Mouse (Mus musculus) embryo, embryonic 11 days (tissue): ENCODE measurements at regions not wholly inside any gene's neighbourhood (a gene's known extent, or its start where the extent isn't known, plus 50 kb on each side); places are given as distances from the start of the nearest gene placed in this dataset.

Experiments
- DNase-seq: peaks from one replicate; pipeline ENCODE4 v3.0.0-alpha.2; 2015

GRCm38 (mm10) chr12:94469850-94470249 is 1222.2 kb upstream of the Flrt2 start:
- DNase-seq = no peak

DNA sequence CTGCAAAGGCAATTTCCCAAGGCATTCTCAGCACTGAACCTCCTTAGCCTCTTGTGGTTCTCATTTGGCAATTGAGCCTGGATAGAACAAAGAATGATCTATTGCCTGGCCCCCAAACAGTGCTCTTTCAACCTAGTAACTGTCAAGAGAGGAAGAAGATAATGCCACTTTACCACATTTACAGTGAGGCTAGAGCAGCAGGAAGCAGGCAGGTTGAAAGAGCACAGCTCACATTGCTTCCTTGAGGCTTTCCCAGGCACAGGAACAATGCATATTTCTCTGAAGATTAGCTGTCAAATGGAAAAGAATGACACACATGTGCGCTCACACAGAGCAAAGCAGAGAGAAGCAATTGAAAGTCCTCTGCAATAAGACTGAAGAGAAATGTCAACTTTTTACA is 1221.0 kb upstream of the Flrt2 start:
- peak; percentile 16 for DNase-seq

DNA sequence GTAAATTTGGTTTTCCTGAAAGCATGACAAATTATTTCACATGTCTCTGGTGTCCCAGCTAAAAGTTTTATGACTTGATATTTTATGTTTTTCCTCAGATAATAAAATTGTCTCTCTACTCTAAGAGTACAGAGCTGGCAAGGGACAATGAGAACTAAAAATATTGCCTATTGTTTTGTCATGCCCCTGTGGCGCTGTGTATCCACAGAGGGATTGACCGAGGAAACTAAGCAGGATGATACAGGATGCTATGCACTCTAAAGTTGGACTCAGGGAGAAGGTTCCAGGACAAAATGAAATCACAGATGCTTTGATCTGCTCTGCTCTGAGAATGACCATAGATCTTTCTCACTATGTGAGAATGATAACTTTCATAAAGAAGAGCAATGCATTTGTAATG is 1203.3 kb upstream of the Flrt2 start:
- no peak for DNase-seq

- DNase-seq = no peak
These were observed 1183.9 kb upstream of the Flrt2 start for GRCm38 (mm10) chr12:94508099-94508498.

GRCm38 (mm10) chr12:94509855-94510254 is 1182.2 kb upstream of the Flrt2 start:
- peak; percentile 21 for DNase-seq

- no peak for DNase-seq
These were observed 1147.3 kb upstream of the Flrt2 start for GRCm38 (mm10) chr12:94544706-94545105.

GRCm38 (mm10) chr12:94560374-94561194 is 1131.4 kb upstream of the Flrt2 start:
- DNase-seq = peak; percentile 4

- no peak for DNase-seq
These were observed 1117.0 kb upstream of the Flrt2 start for GRCm38 (mm10) chr12:94574981-94575380.

- no peak for DNase-seq
These were observed 1111.7 kb upstream of the Flrt2 start for GRCm38 (mm10) chr12:94580345-94580744.

DNA sequence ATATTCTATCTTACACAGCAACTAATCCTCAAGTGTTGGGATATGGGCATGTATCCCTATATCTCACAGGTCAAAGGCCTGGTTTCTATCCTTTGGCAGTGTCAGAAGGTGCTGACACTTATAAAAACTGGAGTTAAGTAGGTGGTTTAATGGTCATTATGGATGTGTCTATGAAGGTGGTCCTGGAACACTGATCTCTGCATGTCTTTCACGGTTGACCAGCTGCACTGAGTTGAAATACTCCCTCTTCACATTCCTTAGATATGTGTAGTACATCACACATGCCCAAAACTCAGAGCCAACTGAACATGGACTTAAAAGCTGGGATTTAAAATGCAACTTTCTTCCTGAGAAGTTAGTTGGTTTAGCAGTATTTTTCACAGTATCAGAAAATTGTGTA is 1107.7 kb upstream of the Flrt2 start:
- no peak for DNase-seq

DNA sequence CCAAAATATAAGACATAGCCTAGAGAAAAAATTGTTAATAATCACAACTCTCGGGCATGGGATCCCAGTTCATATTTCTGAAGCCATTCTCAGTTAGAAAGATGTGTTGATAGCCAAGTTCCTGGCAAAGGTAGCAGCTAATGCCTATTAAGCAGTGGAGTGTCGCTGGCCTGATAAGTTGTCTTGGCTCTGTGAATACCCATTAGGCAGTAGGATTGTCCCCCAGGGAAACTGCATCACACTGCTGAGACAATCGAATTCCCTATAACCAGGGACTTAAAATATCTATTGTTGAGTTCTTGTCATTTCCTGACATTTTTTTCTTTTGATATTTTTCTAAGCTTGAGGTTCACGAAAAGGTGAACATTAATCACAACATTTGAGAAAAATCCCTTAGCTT is 1105.0 kb upstream of the Flrt2 start:
- peak; percentile 7 for DNase-seq

DNA sequence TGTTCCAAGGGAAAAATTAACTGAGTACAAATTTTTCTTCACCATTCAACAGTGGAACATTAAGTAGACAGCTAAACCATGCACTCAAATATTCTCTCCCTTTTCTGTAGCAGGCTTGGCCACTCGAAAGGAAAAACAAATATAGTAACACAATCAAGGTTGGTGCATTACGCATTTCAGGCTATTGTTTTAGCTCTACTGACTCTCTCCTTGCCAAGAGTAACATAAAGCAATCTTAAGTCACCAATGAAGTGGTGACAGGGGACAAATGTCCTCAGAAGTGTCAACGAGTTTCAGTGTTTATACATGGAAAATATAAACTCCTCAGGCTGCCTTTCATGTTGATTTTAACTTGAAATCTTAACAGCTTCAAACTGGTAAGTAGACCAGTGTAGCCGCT is 1103.4 kb upstream of the Flrt2 start:
- DNase-seq = no peak

GRCm38 (mm10) chr12:94589033-94589432 is 1103.0 kb upstream of the Flrt2 start:
- peak; percentile 25 for DNase-seq

DNA sequence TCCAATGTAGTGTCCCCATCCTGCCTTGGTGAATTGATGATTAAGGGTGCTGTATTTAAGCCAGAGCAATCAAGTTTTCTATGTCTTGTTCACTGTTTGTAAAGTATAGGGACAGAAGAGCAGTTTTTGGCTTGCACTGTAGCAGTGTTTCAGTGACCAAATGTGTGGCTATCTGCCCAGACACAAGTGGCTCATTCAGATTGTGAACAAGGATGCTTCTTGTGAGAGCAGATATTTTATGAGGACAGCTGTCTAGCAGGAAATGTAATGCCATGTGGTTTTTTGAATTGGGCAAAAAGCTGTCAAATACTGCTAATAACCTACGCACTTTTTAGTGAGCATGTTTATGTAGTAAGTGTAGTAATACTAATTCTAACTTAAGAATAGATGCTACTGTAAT is 1086.5 kb upstream of the Flrt2 start:
- no peak for DNase-seq

- DNase-seq = no peak
These were observed 1055.5 kb upstream of the Flrt2 start for GRCm38 (mm10) chr12:94636555-94636954.

DNA sequence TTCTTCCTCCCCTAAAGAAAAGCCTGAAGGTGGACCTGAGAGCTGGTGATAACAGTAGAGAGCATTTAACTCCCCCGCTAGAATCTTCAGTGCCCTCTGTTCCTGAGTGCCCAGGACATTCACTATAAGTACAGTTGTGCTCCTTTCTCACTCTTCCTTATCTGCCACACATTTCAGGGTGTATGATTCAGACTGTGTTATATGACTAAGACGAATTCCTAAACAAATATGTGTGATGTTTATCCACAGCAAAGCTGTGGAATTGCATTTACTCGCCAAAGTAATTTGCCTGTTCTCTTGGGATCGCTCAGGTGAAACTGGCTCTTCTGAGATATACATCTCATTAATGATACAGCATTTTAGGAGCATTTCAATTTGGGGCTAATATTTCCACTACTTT is 1051.9 kb upstream of the Flrt2 start:
- DNase-seq = no peak

GRCm38 (mm10) chr12:94645302-94645701 is 1046.7 kb upstream of the Flrt2 start:
- no peak for DNase-seq

- DNase-seq = no peak
These were observed 1022.0 kb upstream of the Flrt2 start for GRCm38 (mm10) chr12:94670035-94670434.

DNA sequence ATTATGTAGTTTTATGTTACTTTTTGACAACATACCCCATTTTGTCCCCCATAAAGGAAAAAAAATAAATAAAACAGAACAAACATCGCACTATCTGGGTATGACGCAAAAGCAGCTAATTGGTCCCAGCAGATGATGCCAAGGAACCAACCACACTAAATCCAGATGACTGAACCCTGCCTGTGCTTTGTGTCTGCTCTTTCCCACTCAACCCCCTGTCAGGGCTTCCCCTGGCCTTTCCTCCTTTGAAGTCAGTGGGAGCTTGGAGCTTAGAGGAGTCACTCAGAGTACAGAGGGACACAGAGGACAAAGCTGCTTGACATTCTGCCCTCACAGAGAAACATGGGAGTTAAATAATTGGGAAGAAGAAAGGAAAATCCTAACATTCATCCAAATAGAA is 1017.1 kb upstream of the Flrt2 start:
- peak; percentile 56 for DNase-seq

GRCm38 (mm10) chr12:94691341-94692029 is 1000.5 kb upstream of the Flrt2 start:
- no peak for DNase-seq

GRCm38 (mm10) chr12:94731391-94731790 is 960.6 kb upstream of the Flrt2 start:
- DNase-seq = no peak

- DNase-seq = no peak
These were observed 958.8 kb upstream of the Flrt2 start for GRCm38 (mm10) chr12:94733179-94733578.

DNA sequence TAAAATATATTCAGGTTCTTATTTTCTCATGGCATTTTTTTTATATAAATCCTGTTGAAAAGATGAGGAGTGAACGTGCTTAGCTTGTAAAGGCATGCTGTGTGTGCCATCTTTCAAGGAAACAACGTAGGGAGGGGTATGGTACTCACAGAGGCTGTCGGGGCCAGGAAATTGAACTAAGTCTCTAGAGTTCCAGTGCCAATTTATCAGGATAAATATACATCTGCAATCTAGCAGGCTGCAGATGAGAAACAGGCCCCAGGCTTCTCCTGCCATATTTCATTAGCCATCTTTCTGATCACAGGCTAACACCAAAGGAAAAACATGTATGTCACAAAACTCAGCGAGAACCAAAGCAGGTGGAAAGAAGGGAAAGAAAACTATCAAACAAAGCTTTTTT is 954.8 kb upstream of the Flrt2 start:
- DNase-seq = peak; percentile 49

DNA sequence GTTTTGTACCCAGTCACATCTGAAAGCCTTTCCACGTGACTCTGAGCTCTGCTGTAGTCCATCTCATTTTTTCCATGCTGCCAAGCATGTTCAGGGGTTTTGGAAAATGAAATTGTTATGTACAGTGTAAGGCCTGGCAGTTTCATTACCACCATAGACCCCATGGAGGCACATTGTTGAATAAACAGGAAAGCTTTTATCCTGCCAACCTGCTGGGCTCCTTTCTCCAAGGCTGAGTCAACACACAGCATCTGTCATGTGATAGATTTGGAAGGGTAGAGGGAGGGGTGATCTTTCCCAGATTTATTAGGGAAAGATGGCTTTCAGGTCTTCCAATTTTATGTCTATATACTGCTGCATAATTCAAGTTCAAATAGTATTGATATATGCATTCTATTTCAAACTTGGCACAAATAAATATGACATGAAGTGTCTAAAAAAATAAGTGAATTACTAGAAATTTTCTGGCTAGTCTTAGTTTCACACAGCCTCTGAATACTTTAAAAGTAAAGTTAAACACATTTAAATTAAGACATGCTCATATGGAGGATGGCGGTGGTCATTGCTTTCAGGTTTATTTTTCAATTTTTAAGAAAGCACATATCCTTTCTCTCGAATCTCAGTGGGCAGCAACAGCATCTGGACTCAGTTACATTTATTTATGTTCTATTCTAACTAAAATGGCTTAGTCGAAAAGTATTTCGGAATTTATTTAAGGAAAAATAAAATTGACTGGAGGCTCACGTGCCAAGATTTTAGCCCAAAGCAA is 942.1 kb upstream of the Flrt2 start:
- DNase-seq = no peak
